Mouse (Mus musculus): ENCODE measurements around the gene Cd4.
A peak's percentile ranks its signal among the peaks of the same experiment; 100 is the strongest.

Cd4 gene

GRCm38 (mm10) chr6:124918890-124919627 is 31.0 kb upstream of the Cd4 start:
- DNase-seq (ENCODE audit: low read depth, low spot score) = no peak
- no peaks in the 10 kb centered on the region for H3K27me3 ChIP-seq (ENCODE audit: control insufficient read depth, insufficient read depth, low read length, poor library complexity, severe bottlenecking)
- H3K36me3 ChIP-seq (ENCODE audit: control insufficient read depth, insufficient read depth, low read length, poor library complexity, severe bottlenecking) = no peaks in the 10 kb centered on the region

- DNase-seq (ENCODE audit: low read depth, low spot score) = no peak
- Histone ChIP-seq H3K36me3 (ENCODE audit: control insufficient read depth, insufficient read depth, low read length, poor library complexity, severe bottlenecking) (no peaks in the 10 kb centered on the region), H3K27me3 (ENCODE audit: control insufficient read depth, insufficient read depth, low read length, poor library complexity, severe bottlenecking) (no peaks in the 10 kb centered on the region)
These were observed 30.3 kb upstream of the Cd4 start for GRCm38 (mm10) chr6:124918331-124918690.

GRCm38 (mm10) chr6:124917518-124918330 is 29.7 kb upstream of the Cd4 start:
- DNase-seq (ENCODE audit: low read depth, low spot score) = peak; percentile 48
- H3K27me3 ChIP-seq (ENCODE audit: control insufficient read depth, insufficient read depth, low read length, poor library complexity, severe bottlenecking) = no peaks in the 10 kb centered on the region
- H3K36me3 ChIP-seq (ENCODE audit: control insufficient read depth, insufficient read depth, low read length, poor library complexity, severe bottlenecking) = no peaks in the 10 kb centered on the region

- Histone ChIP-seq H3K27me3 (ENCODE audit: control insufficient read depth, insufficient read depth, low read length, poor library complexity, severe bottlenecking) (no peaks in the 10 kb centered on the region), H3K36me3 (ENCODE audit: control insufficient read depth, insufficient read depth, low read length, poor library complexity, severe bottlenecking) (no peaks in the 10 kb centered on the region)
- DNase-seq (ENCODE audit: low read depth, low spot score) = peak; percentile 91
These were observed 28.9 kb upstream of the Cd4 start for GRCm38 (mm10) chr6:124916695-124917517.

- H3K36me3 ChIP-seq (ENCODE audit: control insufficient read depth, insufficient read depth, low read length, poor library complexity, severe bottlenecking) = no peaks in the 10 kb centered on the region
- DNase-seq (ENCODE audit: low read depth, low spot score) = no peak
These were observed 28.1 kb upstream of the Cd4 start for GRCm38 (mm10) chr6:124915942-124916694.

GRCm38 (mm10) chr6:124915160-124915941 is 27.3 kb upstream of the Cd4 start:
- DNase-seq (ENCODE audit: low read depth, low spot score) = no peak
- H3K36me3 ChIP-seq (ENCODE audit: control insufficient read depth, insufficient read depth, low read length, poor library complexity, severe bottlenecking) = no peaks in the 10 kb centered on the region
- H3K27me3 ChIP-seq (ENCODE audit: control insufficient read depth, insufficient read depth, low read length, poor library complexity, severe bottlenecking) = no peaks in the 10 kb centered on the region

More at GRCm38 (mm10) chr6:124915942-124916694, 28.1 kb upstream of the Cd4 start:
- H3K27me3 ChIP-seq (ENCODE audit: control insufficient read depth, insufficient read depth, low read length, poor library complexity, severe bottlenecking) = no peaks in the 10 kb centered on the region

GRCm38 (mm10) chr6:124914511-124914910 is 26.5 kb upstream of the Cd4 start:
- H3K36me3 ChIP-seq (ENCODE audit: control insufficient read depth, insufficient read depth, low read length, poor library complexity, severe bottlenecking) = no peaks in the 10 kb centered on the region
- DNase-seq (ENCODE audit: low read depth, low spot score) = no peak
- H3K27me3 ChIP-seq (ENCODE audit: control insufficient read depth, insufficient read depth, low read length, poor library complexity, severe bottlenecking) = no peaks in the 10 kb centered on the region

- no peak for DNase-seq (ENCODE audit: low read depth, low spot score)
- Histone ChIP-seq H3K36me3 (ENCODE audit: control insufficient read depth, insufficient read depth, low read length, poor library complexity, severe bottlenecking) (no peaks in the 10 kb centered on the region), H3K27me3 (ENCODE audit: control insufficient read depth, insufficient read depth, low read length, poor library complexity, severe bottlenecking) (no peaks in the 10 kb centered on the region)
These were observed 25.8 kb upstream of the Cd4 start for GRCm38 (mm10) chr6:124913721-124914285.

- H3K36me3 ChIP-seq (ENCODE audit: control insufficient read depth, insufficient read depth, low read length, poor library complexity, severe bottlenecking) = no peaks in the 10 kb centered on the region
- H3K27me3 ChIP-seq (ENCODE audit: control insufficient read depth, insufficient read depth, low read length, poor library complexity, severe bottlenecking) = no peaks in the 10 kb centered on the region
- DNase-seq (ENCODE audit: low read depth, low spot score) = no peak
These were observed 25.2 kb upstream of the Cd4 start for GRCm38 (mm10) chr6:124913214-124913613.

GRCm38 (mm10) chr6:124911533-124912218 is 23.7 kb upstream of the Cd4 start, which contains the start of gene Lag3:
Gene Lag3, minus strand, starts transcription at chr6:124911705.
- no peaks in the 10 kb centered on the region for H3K27me3 ChIP-seq (ENCODE audit: control insufficient read depth, insufficient read depth, low read length, poor library complexity, severe bottlenecking)
- no peaks in the 10 kb centered on the region for H3K36me3 ChIP-seq (ENCODE audit: control insufficient read depth, insufficient read depth, low read length, poor library complexity, severe bottlenecking)
- DNase-seq (ENCODE audit: low read depth, low spot score) = peak; percentile 43

- no peak for DNase-seq (ENCODE audit: low read depth, low spot score)
- Histone ChIP-seq H3K36me3 (ENCODE audit: control insufficient read depth, insufficient read depth, low read length, poor library complexity, severe bottlenecking) (no peaks in the 10 kb centered on the region), H3K27me3 (ENCODE audit: control insufficient read depth, insufficient read depth, low read length, poor library complexity, severe bottlenecking) (no peaks in the 10 kb centered on the region)
These were observed 22.0 kb upstream of the Cd4 start for GRCm38 (mm10) chr6:124910032-124910431.

- Histone ChIP-seq H3K27me3 (ENCODE audit: control insufficient read depth, insufficient read depth, low read length, poor library complexity, severe bottlenecking) (no peaks in the 10 kb centered on the region), H3K36me3 (ENCODE audit: control insufficient read depth, insufficient read depth, low read length, poor library complexity, severe bottlenecking) (no peaks in the 10 kb centered on the region)
- no peak for DNase-seq (ENCODE audit: low read depth, low spot score)
These were observed 19.7 kb upstream of the Cd4 start for GRCm38 (mm10) chr6:124907767-124908166.
